Mouse (Mus musculus) lung, postnatal 14 days (tissue): ENCODE measurements at regions not wholly inside any gene's neighbourhood (a gene's known extent, or its start where the extent isn't known, plus 50 kb on each side); places are given as distances from the start of the nearest gene placed in this dataset.

Source experiments
- DNase-seq: peaks from one replicate; pipeline ENCODE4 v3.0.0; 2021

GRCm38 (mm10) chr14:105056171-105056570, 121.0 kb downstream of the Rbm26 start:
- no peak for DNase-seq

GRCm38 (mm10) chr14:105038798-105039197, 138.3 kb downstream of the Rbm26 start:
- no peak for DNase-seq

GRCm38 (mm10) chr14:105034712-105035377, 142.3 kb downstream of the Rbm26 start:
- DNase-seq: no peak

GRCm38 (mm10) chr14:105019971-105020370, 157.2 kb downstream of the Rbm26 start:
- DNase-seq: no peak

DNA sequence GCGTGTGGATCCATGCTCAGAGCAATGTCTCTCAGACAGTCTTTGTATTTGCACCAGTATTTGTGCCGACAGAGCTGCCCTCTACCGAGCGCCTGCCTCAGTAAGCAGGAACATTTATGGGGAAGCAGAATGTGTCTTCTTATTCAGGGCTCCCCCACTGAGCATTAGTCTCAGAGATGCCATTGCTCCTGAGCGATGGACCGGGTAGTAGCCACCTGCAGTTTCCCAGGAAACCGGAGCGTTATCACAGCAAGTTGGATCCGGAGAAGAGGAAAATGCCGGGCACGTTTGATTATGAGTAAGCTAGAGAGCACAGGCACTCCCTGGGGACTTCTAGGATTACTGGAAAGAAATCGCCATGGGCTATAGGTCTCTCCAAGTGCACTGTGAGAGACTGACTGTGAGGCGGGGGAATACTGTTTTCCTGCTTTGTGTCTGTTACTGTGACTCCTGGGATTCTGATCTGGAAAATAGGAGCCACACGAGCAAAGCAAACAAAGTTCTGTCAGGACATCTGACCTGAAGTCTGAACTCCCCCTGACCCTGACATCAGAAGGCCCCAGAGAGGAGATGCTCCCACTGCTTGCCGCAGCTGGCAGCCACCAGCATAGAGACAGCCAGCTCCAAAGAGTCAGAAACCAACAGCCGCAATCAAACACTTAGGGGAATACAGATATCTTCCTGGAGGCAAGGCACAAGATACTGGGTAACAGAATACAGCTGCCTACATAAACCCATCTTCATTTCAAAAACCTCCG, 160.9 kb downstream of the Rbm26 start:
- no peak for DNase-seq

DNA sequence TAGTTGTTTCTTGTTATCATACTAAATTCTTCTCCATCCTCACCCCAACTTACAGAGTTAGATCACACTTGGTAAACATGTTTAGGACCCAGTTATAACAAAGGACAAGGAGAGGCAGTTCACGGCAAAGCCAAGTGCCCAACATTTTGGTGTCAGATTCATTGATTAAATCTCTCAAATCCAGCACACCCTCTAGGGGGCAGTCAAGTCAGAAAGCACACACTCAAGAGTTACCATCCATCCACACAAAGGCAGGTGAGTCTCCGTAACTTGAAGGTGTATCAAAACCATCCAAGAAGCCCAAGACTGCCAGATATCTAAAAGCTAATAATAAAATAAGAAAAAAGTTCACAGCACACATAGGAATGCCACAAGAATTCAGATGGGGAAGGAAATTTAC, 161.8 kb downstream of the Rbm26 start:
- DNase-seq: no peak

GRCm38 (mm10) chr14:105010742-105011141, 166.4 kb downstream of the Rbm26 start:
- no peak for DNase-seq

- DNase-seq: no peak
Measured at GRCm38 (mm10) chr14:105008331-105008730, 168.8 kb downstream of the Rbm26 start.

DNA sequence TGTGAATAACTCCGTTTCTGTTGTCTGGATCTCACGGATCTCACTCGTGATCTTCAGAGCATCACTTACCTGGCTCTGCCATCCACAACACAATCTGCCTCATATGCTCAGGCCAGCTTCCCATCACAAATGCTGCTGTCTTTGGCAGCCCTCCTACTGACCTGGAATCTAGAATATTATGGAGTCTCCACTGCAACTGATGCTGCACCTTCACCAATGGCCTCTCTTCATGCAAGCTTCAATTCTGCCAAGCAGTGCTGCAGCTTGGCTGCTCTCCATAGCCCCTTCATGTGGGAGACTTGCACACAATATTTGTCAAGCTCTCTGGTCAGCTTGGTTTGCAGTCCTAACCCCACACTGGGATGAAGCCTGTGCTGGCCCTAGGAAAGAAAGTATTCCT, 183.1 kb downstream of the Rbm26 start:
- DNase-seq: no peak

- no peak for DNase-seq
Measured at GRCm38 (mm10) chr14:104966046-104966445, 211.1 kb downstream of the Rbm26 start.

GRCm38 (mm10) chr14:104943450-104943849, 233.7 kb downstream of the Rbm26 start:
- DNase-seq: peak; percentile 4

- DNase-seq: no peak
Measured at GRCm38 (mm10) chr14:104939961-104940360, 237.2 kb downstream of the Rbm26 start.

- no peak for DNase-seq
Measured at GRCm38 (mm10) chr14:104937083-104937864, 239.9 kb downstream of the Rbm26 start.

- DNase-seq: no peak
Measured at GRCm38 (mm10) chr14:104935956-104936355, 241.2 kb downstream of the Rbm26 start.

DNA sequence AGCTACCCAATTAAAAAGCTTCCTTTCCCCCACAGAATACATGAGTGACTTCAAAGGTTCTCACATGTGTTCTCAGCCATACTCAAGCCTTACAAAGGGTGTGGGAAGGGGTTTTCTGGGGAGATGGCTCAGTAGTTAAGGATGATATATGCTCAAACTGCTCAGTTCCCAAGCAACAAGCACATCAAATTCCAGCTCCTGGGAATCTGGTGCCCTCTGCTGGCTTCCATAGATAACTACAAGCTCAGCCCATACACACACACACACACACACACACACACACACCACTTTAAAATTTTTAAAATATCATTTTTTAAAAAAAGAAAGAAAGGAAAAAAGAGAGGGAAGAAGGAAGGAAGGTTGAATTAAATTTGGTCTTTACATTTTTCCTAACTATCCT, 271.4 kb downstream of the Rbm26 start:
- no peak for DNase-seq

DNA sequence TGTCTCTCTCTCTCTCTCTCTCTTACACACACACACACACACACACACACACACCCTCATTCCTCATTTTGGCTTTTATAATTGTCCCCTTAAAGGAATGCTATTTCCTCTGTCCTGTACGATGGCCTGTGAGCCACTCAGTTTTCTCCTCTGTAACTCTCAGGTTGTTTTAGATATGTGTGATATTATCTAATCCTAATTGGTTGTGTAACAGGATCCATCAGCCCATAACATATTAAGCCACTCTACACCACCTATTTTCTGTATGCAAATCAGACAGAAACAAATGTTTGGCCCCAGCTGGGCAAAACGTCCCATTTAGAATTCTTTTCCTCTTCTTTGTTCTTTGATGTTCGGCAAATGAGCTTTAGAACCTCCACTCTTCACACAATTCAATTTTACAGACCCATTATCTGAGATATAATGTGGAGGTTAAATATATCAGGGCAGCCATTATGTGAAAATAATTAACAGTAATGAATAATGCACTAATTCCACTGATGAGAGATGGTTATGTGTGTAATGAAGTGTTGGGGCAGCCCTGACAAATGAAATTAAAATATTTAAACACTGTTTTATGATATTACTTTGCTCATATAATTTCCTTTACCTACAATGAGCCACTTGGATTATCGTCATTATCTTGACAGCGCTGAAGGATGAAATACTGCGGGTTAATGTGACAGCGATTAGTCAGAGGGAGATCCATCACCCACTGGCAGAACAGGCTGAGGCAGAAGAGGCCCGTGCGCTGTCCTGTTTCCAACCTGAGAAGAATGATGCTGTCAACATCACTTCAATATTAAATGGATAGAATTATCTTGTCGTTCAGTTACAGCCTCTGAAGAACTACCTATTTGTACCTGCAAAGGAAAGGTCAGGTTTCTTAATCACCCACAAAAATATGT, 274.8 kb downstream of the Rbm26 start:
- DNase-seq: no peak

DNA sequence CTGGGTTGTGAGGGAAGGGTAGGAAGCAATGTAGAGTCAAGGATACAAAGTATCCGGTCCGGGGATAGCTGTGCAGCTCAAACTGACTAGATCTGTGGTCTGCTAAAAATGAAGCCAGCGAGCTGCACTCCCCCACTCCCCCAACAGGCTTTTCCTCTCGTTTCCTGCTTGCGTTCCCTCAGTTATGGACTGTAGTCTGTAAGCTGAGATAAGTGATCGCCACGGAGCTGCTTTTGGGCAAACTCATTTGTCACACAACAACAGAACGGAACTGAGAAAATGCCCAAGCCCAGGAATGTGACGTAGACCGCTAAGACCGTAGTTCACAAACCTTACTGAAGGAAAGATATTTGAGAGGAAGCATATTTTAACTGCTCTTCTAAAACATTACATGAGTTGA, 276.1 kb downstream of the Rbm26 start:
- DNase-seq: no peak

DNA sequence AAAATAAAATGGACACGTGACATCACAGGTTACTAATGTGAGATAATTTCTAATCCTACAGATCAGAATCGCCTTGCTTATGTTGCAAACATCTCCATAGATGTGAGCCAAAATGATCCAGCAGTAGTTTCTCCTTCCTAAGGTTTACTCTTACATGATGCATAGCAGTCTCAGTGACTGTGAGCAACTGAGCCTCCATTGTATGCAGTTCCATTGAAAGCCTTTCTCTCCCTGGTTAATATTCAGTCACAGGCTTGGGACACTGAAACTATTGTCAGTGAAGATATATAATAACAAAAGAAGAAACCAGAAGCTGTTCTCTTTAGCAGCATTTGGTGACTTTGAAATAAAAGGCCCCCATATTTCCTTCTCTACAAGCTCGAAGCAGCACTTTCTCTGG, 305.9 kb downstream of the Rbm26 start:
- no peak for DNase-seq

DNA sequence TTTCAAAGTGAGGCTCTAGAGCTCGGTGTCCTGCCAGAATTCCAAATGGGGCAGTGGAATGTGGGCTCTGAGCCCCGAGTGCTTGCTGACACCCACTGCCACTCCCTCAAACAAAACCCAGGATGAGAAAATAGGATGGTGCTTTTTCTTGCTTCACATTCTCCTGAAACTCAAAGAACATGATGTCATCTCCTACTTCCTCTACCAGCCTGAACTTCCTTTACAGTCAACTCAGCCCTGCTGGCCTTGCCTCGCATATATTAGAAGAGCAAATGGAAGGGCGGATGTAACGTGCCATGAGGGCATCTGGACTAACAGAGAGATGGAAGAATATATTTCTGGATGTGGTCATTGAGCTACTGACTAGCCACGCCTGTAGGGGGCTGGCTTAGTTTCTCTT, 309.6 kb downstream of the Rbm26 start:
- DNase-seq: no peak

DNA sequence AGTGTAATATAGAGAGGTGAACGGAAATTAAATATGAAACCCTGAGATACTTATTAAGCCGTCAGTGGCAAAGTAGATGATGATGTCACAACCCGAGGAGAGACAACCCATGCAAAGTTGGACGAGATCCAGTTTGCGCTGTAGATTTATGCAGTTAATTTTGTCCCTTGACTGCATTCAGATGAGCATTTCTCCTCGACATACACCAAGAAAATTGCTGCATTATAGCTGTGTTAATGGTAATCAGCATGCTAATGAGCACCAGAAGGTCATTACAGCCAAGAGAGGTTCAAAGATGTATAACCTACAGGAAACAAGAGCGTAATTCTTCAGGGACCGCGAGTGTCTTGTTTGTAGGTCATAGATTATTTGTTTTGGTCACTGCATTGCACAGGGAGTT, 313.2 kb downstream of the Rbm26 start:
- no peak for DNase-seq

DNA sequence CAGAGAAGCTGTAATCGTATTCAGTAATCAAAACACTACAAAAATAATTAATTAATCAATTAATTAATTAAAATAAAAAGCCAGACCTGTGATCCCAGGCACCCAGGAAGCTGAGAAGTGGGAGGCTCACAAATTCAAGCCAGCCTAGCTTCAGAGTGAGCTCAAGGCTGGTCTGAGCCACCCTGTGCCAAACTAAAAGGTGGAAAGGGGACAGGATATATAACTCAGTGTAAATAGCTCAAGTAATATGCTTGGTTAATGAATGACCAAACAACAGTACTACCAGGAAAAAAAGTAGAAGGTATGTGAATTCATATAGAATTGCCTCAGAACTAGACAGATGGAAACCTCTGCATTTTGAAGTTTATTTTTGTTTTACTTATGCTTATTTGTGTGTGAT, 321.2 kb downstream of the Rbm26 start:
- no peak for DNase-seq

GRCm38 (mm10) chr14:104849274-104849673, 326.8 kb upstream of the Rnf219 start:
- no peak for DNase-seq

DNA sequence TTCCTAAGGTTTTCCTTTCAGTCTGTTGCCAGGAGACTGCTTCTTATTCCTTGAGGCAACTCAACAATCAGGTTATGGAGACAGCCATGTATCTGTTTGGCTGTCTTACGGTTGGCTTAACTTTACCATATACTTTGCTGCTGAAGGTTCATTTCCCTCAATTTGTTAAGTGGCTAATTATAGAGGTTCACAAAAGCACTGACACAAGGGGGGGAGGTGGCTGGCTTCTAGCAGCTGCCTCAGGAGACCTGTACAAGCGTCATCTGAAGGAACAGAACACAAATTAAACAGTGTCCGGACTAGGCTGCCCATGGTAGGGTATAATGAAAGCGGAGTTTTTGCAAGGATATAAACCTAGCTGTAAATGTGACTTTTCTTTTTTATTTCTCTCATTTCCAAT, 305.0 kb upstream of the Rnf219 start:
- DNase-seq: no peak
